Mouse (Mus musculus): ENCODE results near the gene Lins1.

DNA sequence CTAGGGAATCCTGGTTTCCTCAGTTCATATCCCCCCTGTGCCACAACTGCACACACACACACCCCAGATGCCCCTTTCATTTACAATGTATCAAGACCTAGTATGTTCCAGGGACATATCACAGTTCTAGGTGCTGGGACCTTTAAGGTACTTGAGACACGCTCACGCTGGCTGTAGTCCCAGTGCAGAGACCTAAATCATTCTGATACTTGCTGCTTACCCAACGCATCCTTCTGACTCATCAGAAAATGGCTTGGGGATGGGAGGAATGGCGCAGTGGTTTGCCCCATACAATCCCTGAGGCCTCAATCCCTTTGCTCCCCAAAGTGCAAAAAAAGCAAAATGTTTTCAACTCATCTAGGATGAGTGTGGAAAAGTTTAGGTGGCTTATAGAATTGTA lies 44.8 kb downstream of the Lins1 start:
- TF ChIP-seq POLR2A (IDR thresholded peaks at IDR 0.05; ENCODE audit: insufficient read depth, low read depth, low read length), result no peak
- no peak for TF ChIP-seq CTCF (IDR thresholded peaks at IDR 0.05; ENCODE audit: insufficient read depth, low read depth, low read length)
